Mouse (Mus musculus) CH12.LX (cell line): ENCODE data around the gene Car4. TPM values are rescaled to one million over a fixed set of nuclear protein-coding genes. Genes with fewer than 3 reads are reported as not detected.

ENCODE experiments used
- DNase-seq: peaks from one replicate; pipeline ENCODE4 v3.0.0-alpha.2; 2013; ENCODE audit errors: extremely low read depth
- H3K27ac ChIP-seq: 2 replicates; pipeline ENCODE4 v1.5.1; 2012; ENCODE audit warnings: low read depth, mild to moderate bottlenecking, control low read depth, moderate library complexity; ENCODE audit not compliant: insufficient read depth
- H3K27me3 ChIP-seq: replicated peaks from 2 replicates; pipeline ENCODE3; 2012; ENCODE audit warnings: inconsistent platforms
- H3K36me3 ChIP-seq, 2 experiments: replicated peaks in 1 of 2; 2 replicates each; pipeline versions ENCODE3 to v1.6.1; 2012; ENCODE audit warnings: inconsistent platforms in 1 of 2, low read length in 1 of 2, mild to moderate bottlenecking in 1 of 2, mixed read lengths in 1 of 2, moderate library complexity in 1 of 2; ENCODE audit not compliant: control insufficient read depth in 1 of 2, insufficient read depth in 1 of 2
- H3K4me1 ChIP-seq, 2 experiments: 2 replicates each; pipeline ENCODE4 v1.6.1; 2012; ENCODE audit warnings: inconsistent platforms in 1 of 2, moderate library complexity in 1 of 2; ENCODE audit not compliant: insufficient read depth in 2 of 2, control insufficient read depth in 1 of 2
- H3K4me2 ChIP-seq: 2 replicates; pipeline ENCODE4 v1.6.1; 2012; ENCODE audit warnings: low read depth, mild to moderate bottlenecking, control low read depth; ENCODE audit not compliant: poor library complexity, insufficient read depth, severe bottlenecking
- H3K4me3 ChIP-seq, 3 experiments: fragments of 150-350 bp in 1 of 3; sonication (generic) in 1 of 3; replicated peaks in 1 of 3; 2 replicates each; pipeline versions ENCODE3 to v1.5.1; 2011 to 2012; ENCODE audit warnings: low read depth in 2 of 3, low read length in 2 of 3, mild to moderate bottlenecking in 2 of 3, moderate library complexity in 2 of 3, control low read depth in 1 of 3, improper control_type of control experiment in 1 of 3, inconsistent platforms in 1 of 3, mixed read lengths in 1 of 3; ENCODE audit not compliant: poor library complexity in 1 of 3
- H3K79me2 ChIP-seq: replicated peaks from 2 replicates; pipeline ENCODE4 v1.6.1; 2012; ENCODE audit warnings: mild to moderate bottlenecking, moderate library complexity; ENCODE audit not compliant: control insufficient read depth, poor library complexity, insufficient read depth, severe bottlenecking; ENCODE audit errors: extremely low read depth
- H3K9ac ChIP-seq: 2 replicates; pipeline ENCODE4 v1.6.1; 2012; ENCODE audit warnings: low read depth, mild to moderate bottlenecking, control low read depth, moderate library complexity; ENCODE audit not compliant: insufficient read depth
- H3K9me3 ChIP-seq: replicated peaks from 2 replicates; pipeline ENCODE3; 2012; ENCODE audit warnings: low read length, inconsistent platforms, mixed read lengths
- CHD2 ChIP-seq: IDR thresholded peaks from 2 replicates; pipeline ENCODE4 v1.6.1; 2011; ENCODE audit warnings: low read length, improper control_type of control experiment
- CTCF ChIP-seq, 2 experiments: IDR thresholded peaks in 1 of 2; conservative IDR thresholded peaks in 1 of 2; 2 replicates each; pipeline ENCODE4 v1.5.1; 2011 to 2012; ENCODE audit warnings: low read depth in 2 of 2, low read length in 2 of 2, improper control_type of control experiment in 1 of 2, inconsistent platforms in 1 of 2, mild to moderate bottlenecking in 1 of 2, moderate library complexity in 1 of 2
- E2F4 ChIP-seq: IDR thresholded peaks from 2 replicates; pipeline ENCODE4 v1.6.1; 2011; ENCODE audit warnings: low read depth, low read length, improper control_type of control experiment; ENCODE audit not compliant: insufficient replicate concordance
- HCFC1 ChIP-seq: IDR thresholded peaks from 2 replicates; pipeline ENCODE4 v1.6.1; 2012; ENCODE audit warnings: low read depth, mild to moderate bottlenecking, inconsistent platforms, low read length, improper control_type of control experiment
- JUN ChIP-seq: IDR thresholded peaks from 2 replicates; pipeline ENCODE4 v1.6.1; 2011; ENCODE audit warnings: low read depth, mild to moderate bottlenecking, low read length, improper control_type of control experiment, moderate library complexity; ENCODE audit not compliant: insufficient read depth
- KAT2A ChIP-seq: IDR thresholded peaks from 2 replicates; pipeline ENCODE4 v1.6.1; 2012; ENCODE audit warnings: low read length, improper control_type of control experiment, inconsistent platforms; ENCODE audit not compliant: insufficient replicate concordance
- MAX ChIP-seq: IDR thresholded peaks from 2 replicates; pipeline ENCODE4 v1.6.1; 2011; ENCODE audit warnings: low read length, improper control_type of control experiment
- MEF2A ChIP-seq: IDR thresholded peaks from 2 replicates; pipeline ENCODE4 v1.6.1; 2014; ENCODE audit warnings: low read depth, mild to moderate bottlenecking, inconsistent platforms, low read length, improper control_type of control experiment, borderline replicate concordance
- MXI1 ChIP-seq: IDR thresholded peaks from 2 replicates; pipeline ENCODE4 v1.6.1; 2011; ENCODE audit warnings: mild to moderate bottlenecking, low read depth, low read length, improper control_type of control experiment
- PAX5 ChIP-seq: IDR thresholded peaks from 2 replicates; pipeline ENCODE4 v1.6.1; 2012; ENCODE audit warnings: low read length, inconsistent platforms, mixed read lengths
- POLR2A ChIP-seq: IDR thresholded peaks from 2 replicates; pipeline ENCODE4 v1.6.1; 2011; ENCODE audit warnings: low read depth, mild to moderate bottlenecking, improper control_type of control experiment, low read length
- POLR2AphosphoS2 ChIP-seq: IDR thresholded peaks from 2 replicates; pipeline ENCODE4 v1.6.1; 2011; ENCODE audit warnings: low read depth, low read length, improper control_type of control experiment
- RAD21 ChIP-seq: IDR thresholded peaks from 2 replicates; pipeline ENCODE4 v1.6.1; 2011; ENCODE audit warnings: low read depth, mild to moderate bottlenecking, low read length, improper control_type of control experiment, moderate library complexity
- SMC3 ChIP-seq: IDR thresholded peaks from 2 replicates; pipeline ENCODE4 v1.6.1; 2011; ENCODE audit warnings: low read depth, low read length, improper control_type of control experiment
- TBP ChIP-seq: conservative IDR thresholded peaks from 2 replicates; pipeline ENCODE4 v1.6.1; 2011; ENCODE audit warnings: low read depth, low read length, improper control_type of control experiment
- TCF12 ChIP-seq: IDR thresholded peaks from 2 replicates; pipeline ENCODE4 v1.6.1; 2014; ENCODE audit warnings: low read depth, mild to moderate bottlenecking, inconsistent platforms, low read length, improper control_type of control experiment
- UBTF ChIP-seq: IDR thresholded peaks from 2 replicates; pipeline ENCODE4 v1.6.1; 2012; ENCODE audit warnings: low read depth, mild to moderate bottlenecking, inconsistent platforms, low read length, improper control_type of control experiment, moderate library complexity
- USF1 ChIP-seq: IDR thresholded peaks from 2 replicates; pipeline ENCODE4 v1.6.1; 2014; ENCODE audit warnings: low read depth, mild to moderate bottlenecking, inconsistent platforms, low read length, improper control_type of control experiment
- USF2 ChIP-seq: conservative IDR thresholded peaks from 2 replicates; pipeline ENCODE4 v1.6.1; 2011; ENCODE audit warnings: low read depth, low read length, improper control_type of control experiment
- ZNF384 ChIP-seq: IDR thresholded peaks from 2 replicates; pipeline ENCODE4 v1.6.1; 2012; ENCODE audit warnings: low read depth, low read length, improper control_type of control experiment, inconsistent platforms
- dilution Hi-C: fragments of 300-500 bp; cut with MboI; formaldehyde crosslinking; loops from 2 replicates; pipeline ENCODE4 v1.14.3; 2020; ENCODE audit warnings: low sequenced_read_pairs; ENCODE audit not compliant: extremely low pct_unique_long_range_greater_than_20kb, extremely low pct_ligation_motif_present
- in situ Hi-C: fragments of 300-500 bp; cut with MboI; formaldehyde crosslinking; loops from 3 replicates; pipeline ENCODE4 v1.14.3; 2019; ENCODE audit warnings: low sequenced_read_pairs, low pct_ligation_motif_present, low pct_unique_long_range_greater_than_20kb, mixed read lengths
- polyA plus RNA-seq: library from polyadenylated mRNA; unstranded; fragments of >175 nt; gene quantifications from 2 replicates; pipeline ENCODE4 v1.2.1, GENCODE M21; 2012; ENCODE audit warnings: low read depth; ENCODE audit not compliant: insufficient read length
- total RNA-seq, 2 experiments: library from RNA; depleted of rRNA; stranded (reverse); fragments of 300-350 nt in 1 of 2; fragments of >200 nt in 1 of 2; gene quantifications; 2 replicates each; pipeline ENCODE4 v1.2.3; 2012 to 2014

Car4 gene
- total and polyA plus RNA-seq, 3 experiments = not detected

- peak; percentile 80; the same call in 1 of the 2 replicates for TF ChIP-seq CHD2
Measured at GRCm38 (mm10) chr11:84916053-84916702, 41.4 kb upstream of the Car4 start, which contains the start of gene Znhit3 (continued).

- H3K36me3 ChIP-seq = peaks cover 20 to 26% of the 10 kb centered on the region in 2 experiments
- H3K4me2 ChIP-seq = no peak overlapping the region; the same call in 1 of the 2 replicates
- TF ChIP-seq E2F4 = no peak
- TF ChIP-seq MAX = no peak
- TF ChIP-seq POLR2A = no peak
- no peak for TF ChIP-seq SMC3
- TF ChIP-seq ZNF384 = no peak
- TF ChIP-seq POLR2AphosphoS2 = no peak
- TF ChIP-seq JUN = no peak
- no peak for TF ChIP-seq USF1
- TF ChIP-seq MEF2A = no peak
- no peak for TF ChIP-seq USF2
- no peak for TF ChIP-seq UBTF
- no peak for TF ChIP-seq TBP
- no peak for TF ChIP-seq KAT2A
- peaks cover 21% of the 10 kb centered on the region for H3K79me2 ChIP-seq
- no peak for DNase-seq
- no peak overlapping the region for H3K27ac ChIP-seq
- in situ Hi-C loops (loop anchor here (5.0 to 10.0 kb wide), 4 partner anchors 40 to 338 kb away; no protein-coding TSS in a partner anchor), dilution Hi-C loops (no loop called here)
- no peak overlapping the region for H3K9ac ChIP-seq
- H3K27me3 ChIP-seq = peaks cover 19% of the 10 kb centered on the region
- peaks cover 6 to 37% of the 10 kb centered on the region in 2 experiments; a peak in 3 of 4 replicates for H3K4me1 ChIP-seq
- no peaks in the 10 kb centered on the region for H3K9me3 ChIP-seq
- peak overlapping the region in 2 of 3 experiments; percentile 83 to 98 for H3K4me3 ChIP-seq
Measured at GRCm38 (mm10) chr11:84916703-84917300, 40.8 kb upstream of the Car4 start.

GRCm38 (mm10) chr11:84918425-84918824, 39.2 kb upstream of the Car4 start:
- Histone ChIP-seq H3K4me1 (peaks cover 8 to 37% of the 10 kb centered on the region in 2 experiments; a peak in 3 of 4 replicates), H3K36me3 (peaks cover 10 to 13% of the 10 kb centered on the region in 2 experiments)
- TF ChIP-seq POLR2A (no peak), SMC3 (peak; percentile 72), HCFC1 (peak; percentile 29; the same call in 1 of the 2 replicates), PAX5 (no peak), ZNF384 (peak; percentile 74), RAD21 (peak; percentile 89), TCF12 (0 out of 2 replicates have a peak, but pooled peaks have one; percentile 20), CTCF (conservative IDR thresholded peaks at IDR 0.05 in 1 of 2, IDR thresholded peaks at IDR 0.05 in 1 of 2; ENCODE audit: low read depth in 2 of 2, low read length in 2 of 2) (peak; percentile 88 to 97; a peak in 3 of 4 replicates), MXI1 (no peak)
- TF ChIP-seq, all 38 proteins: peak for 6
- H3K9me3 ChIP-seq = no peaks in the 10 kb centered on the region
- dilution Hi-C loops (no loop called here), in situ Hi-C loops (loop anchor here (5.0 to 10.0 kb wide), 4 partner anchors 41 to 336 kb away; no protein-coding TSS in a partner anchor)
- peak overlapping the region in 1 of 3 experiments; percentile 6 for H3K4me3 ChIP-seq
- DNase-seq = peak; percentile 89
- H3K4me2 ChIP-seq = peak overlapping the region; percentile 57
- peaks cover 21% of the 10 kb centered on the region for H3K79me2 ChIP-seq
- H3K27me3 ChIP-seq = peaks cover 36% of the 10 kb centered on the region
- no peak overlapping the region for H3K27ac ChIP-seq
- H3K9ac ChIP-seq = 0 out of 2 replicates have a peak overlapping the region, but pooled peaks have one; percentile 3
